Mouse (Mus musculus) limb, embryonic 12.5 days (tissue): ENCODE results near the gene Gucy2g. TPM values are rescaled to one million over a fixed set of nuclear protein-coding genes. Genes with fewer than 3 reads are reported as not detected.

Experiments
- ATAC-seq: fragments of 200-750 bp; cut with Nextera tagmentation; 2 replicates; pipeline ENCODE4 v1.8.0; 2017; ENCODE audit warnings: low read depth, moderate TSS enrichment; ENCODE audit not compliant: insufficient number of reproducible peaks, insufficient read depth, low FRiP score, low TSS enrichment
- H3K27ac ChIP-seq: fragments of 300-500 bp; sonication (generic); 2 replicates; pipeline ENCODE4 v1.5.1; 2016; ENCODE audit warnings: mild to moderate bottlenecking, moderate library complexity
- H3K27me3 ChIP-seq: fragments of 300-500 bp; sonication (generic); 2 replicates; pipeline ENCODE4 v1.6.1; 2016; ENCODE audit warnings: mild to moderate bottlenecking, moderate library complexity
- H3K36me3 ChIP-seq: fragments of 300-500 bp; sonication (generic); 2 replicates; pipeline ENCODE4 v1.6.1; 2016; ENCODE audit warnings: mild to moderate bottlenecking, moderate library complexity
- H3K4me1 ChIP-seq: fragments of 300-500 bp; sonication (generic); replicated peaks from 2 replicates; pipeline ENCODE4 v1.6.1; 2016
- H3K4me2 ChIP-seq: fragments of 300-500 bp; sonication (generic); 2 replicates; pipeline ENCODE4 v1.6.1; 2016; ENCODE audit warnings: mild to moderate bottlenecking, moderate library complexity
- H3K4me3 ChIP-seq: fragments of 300-500 bp; sonication (generic); replicated peaks from 2 replicates; pipeline ENCODE4 v1.5.1; 2016; ENCODE audit warnings: mild to moderate bottlenecking
- H3K9ac ChIP-seq: fragments of 300-500 bp; sonication (generic); replicated peaks from 2 replicates; pipeline ENCODE4 v1.6.1; 2016; ENCODE audit warnings: mild to moderate bottlenecking, moderate library complexity
- H3K9me3 ChIP-seq: fragments of 300-500 bp; sonication (generic); 2 replicates; pipeline ENCODE4 v1.6.1; 2016; ENCODE audit warnings: mild to moderate bottlenecking, moderate library complexity
- WGBS: fragments of 180-500 bp; shearing (Covaris S2); methylation state at CpG from one replicate; pipeline ENCODE4 v1.1.7; 2016; 5-methylcytosine and 5-hydroxymethylcytosine counted together
- polyA plus RNA-seq: library from polyadenylated mRNA; unstranded; fragments of >200 nt; fragmentation: Nextera tagmentation; extraction: Ambion mirVana; gene quantifications from 2 replicates; pipeline ENCODE4 v1.2.1, GENCODE M21; 2016

Gucy2g gene
- polyA plus RNA-seq, 1 experiment from 2014 or later = not detected

DNA sequence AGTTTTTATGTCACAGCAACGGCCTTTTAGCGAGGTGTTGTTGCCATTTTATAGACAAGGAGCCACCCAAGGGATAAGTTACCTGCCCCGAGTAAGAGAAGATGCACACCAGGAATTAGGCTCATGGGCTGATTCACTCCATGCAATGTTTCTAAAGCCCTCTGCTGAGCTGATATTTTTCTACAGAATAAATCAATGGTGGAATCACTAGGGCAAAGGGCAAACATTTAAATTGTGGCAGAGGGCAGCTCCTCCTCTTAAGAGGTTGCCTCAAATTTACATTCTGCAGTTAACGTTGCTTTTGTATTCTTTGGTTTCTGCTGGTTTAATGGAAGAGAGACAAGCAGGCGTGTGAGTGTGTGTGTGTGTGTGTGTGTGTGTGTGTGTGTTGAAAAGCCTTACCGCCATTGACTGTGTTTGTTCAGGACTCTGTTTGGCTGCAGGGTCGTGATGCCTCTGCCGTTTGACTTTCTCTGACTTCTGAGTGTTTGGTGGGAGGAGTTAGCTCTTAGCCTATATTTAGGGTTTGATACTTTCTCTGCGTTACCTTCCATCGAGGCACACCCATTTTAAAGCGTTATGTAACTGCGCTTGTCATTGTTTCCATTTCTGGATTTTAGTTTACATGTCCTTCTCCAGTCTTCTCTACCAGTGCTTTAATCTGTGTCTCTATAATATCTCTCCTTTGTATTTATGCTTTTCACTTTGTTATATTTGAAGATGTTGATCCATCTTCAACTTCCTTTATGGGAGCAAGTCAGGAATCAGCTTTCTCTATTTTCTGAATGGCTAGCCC, 19.6 kb upstream of the Gucy2g start:
- H3K4me1 ChIP-seq = no peaks in the 10 kb centered on the region
- no peak overlapping the region for H3K4me2 ChIP-seq
- H3K36me3 ChIP-seq = no peaks in the 10 kb centered on the region
- H3K4me3 ChIP-seq = no peak overlapping the region
- WGBS = 70% methylated on average over 12 of the region's 12 CpGs
- no peak for ATAC-seq
- no peaks in the 10 kb centered on the region for H3K27me3 ChIP-seq
- H3K9me3 ChIP-seq = no peaks in the 10 kb centered on the region
- no peak overlapping the region for H3K9ac ChIP-seq
- H3K27ac ChIP-seq = no peak overlapping the region

DNA sequence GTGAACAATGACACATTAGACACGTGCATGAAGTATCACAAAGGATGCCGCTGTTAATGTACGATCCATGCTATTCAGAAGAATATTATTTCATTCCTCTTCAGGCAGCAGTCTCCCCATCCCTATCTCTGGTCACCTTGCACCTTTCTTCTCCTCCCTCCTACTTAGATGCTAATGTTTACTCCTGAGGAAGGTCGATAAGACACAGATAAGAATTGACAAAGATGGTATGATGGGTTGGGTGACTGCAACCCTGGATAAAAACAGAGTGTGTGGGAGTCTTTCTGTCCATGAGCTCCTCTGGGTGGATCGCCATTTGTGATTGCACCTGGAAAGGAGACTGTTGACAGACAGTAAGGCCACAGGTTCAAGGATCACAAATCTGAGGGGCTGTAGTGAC, 17.5 kb upstream of the Gucy2g start:
- no peaks in the 10 kb centered on the region for H3K9me3 ChIP-seq
- H3K4me2 ChIP-seq = no peak overlapping the region
- no peak overlapping the region for H3K4me3 ChIP-seq
- H3K4me1 ChIP-seq = peaks cover 8% of the 10 kb centered on the region; the same call in 1 of the 2 replicates
- H3K9ac ChIP-seq = no peak overlapping the region
- H3K36me3 ChIP-seq = no peaks in the 10 kb centered on the region
- H3K27me3 ChIP-seq = no peaks in the 10 kb centered on the region
- ATAC-seq = no peak
- H3K27ac ChIP-seq = no peak overlapping the region
- WGBS = 92% methylated on average over 5 of the region's 5 CpGs

DNA sequence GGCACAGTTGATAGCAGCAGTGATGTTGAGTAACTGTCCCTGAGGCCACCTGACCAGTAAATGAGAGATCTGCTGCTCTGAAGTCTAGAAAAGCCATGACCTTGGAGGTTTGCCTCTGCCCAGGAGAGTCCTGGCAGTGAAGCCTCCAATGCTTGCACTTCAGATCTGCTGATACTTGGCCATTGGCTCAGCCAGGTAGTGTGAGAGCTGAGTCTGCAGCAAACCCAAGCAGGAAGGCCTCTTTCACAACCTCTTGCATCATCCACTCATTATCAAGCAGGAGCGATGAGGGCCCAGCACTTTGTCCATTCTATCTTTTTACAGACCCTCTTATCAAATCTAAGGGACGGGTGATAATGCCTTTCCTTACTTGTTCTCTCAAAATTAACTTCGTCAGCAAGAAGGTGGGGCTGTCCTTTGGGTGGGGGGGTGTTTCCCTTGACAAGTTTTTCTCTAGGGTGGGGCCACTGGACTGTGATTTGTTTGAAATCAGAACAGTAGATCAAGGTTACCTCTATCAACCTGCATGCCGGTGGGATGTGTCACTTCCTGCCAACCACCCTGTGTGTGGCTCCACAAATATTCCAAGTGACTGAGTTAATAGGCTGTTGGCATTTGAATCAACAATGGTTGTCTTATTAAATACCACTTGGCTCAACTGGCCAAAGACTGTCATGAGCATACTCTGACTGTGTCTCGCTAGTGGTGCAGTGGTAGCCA, 16.8 kb upstream of the Gucy2g start:
- Histone ChIP-seq H3K36me3 (no peaks in the 10 kb centered on the region), H3K4me3 (no peak overlapping the region), H3K9me3 (no peaks in the 10 kb centered on the region), H3K4me2 (no peak overlapping the region), H3K4me1 (peaks cover 8% of the 10 kb centered on the region; the same call in 1 of the 2 replicates), H3K9ac (no peak overlapping the region), H3K27me3 (no peaks in the 10 kb centered on the region), H3K27ac (no peak overlapping the region)
- 94% methylated on average over 5 of the region's 5 CpGs for WGBS
- ATAC-seq = no peak

DNA sequence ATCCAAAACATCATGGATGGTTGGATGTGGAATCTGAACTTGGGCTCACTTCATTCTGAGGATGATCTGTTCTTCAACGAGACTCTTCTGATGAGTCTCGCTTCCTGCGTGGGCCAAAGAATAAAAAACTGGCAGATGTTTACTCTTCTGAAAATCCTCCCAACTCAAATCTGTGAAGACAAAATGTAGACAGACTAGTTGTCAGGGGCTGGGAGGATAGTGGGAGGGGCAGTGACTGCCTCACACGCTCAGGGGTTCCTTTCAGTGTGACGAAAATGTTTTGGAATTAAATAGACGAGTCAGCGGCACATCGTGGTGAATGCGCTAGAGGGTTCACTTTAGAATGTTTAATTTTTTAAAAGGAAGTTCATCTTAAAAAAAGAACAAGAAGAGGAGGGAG, 15.1 kb upstream of the Gucy2g start:
- Histone ChIP-seq H3K9ac (no peak overlapping the region), H3K4me1 (peaks cover 8% of the 10 kb centered on the region; the same call in 1 of the 2 replicates), H3K9me3 (no peaks in the 10 kb centered on the region), H3K4me2 (no peak overlapping the region), H3K4me3 (no peak overlapping the region), H3K27me3 (no peaks in the 10 kb centered on the region), H3K36me3 (no peaks in the 10 kb centered on the region), H3K27ac (no peak overlapping the region)
- 88% methylated on average over 9 of the region's 9 CpGs for WGBS
- ATAC-seq = no peak

DNA sequence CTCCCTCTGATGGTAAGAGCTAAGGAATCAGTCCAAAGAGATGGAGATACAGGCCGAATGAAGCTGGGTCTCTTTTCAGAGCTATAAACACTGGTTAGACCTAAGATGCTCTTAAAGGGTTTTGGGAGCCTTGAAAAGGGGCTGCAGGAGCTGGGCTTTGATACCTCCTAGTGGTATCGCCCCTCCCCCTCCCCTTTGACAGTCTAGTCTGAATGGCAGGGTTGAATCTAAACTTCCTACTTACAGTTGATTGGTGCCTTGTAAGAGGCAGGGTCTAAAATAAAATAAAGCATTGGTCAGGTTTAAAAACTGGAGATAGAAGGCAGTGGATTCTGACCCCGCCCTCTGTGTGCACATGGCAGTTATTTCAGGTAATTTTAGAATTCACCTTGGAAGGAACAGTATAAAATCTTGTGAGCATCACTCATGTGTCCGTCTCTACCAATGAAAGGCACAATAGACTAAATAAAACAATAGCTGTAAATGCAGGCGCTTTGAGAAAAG, 13.5 kb upstream of the Gucy2g start:
- Histone ChIP-seq H3K27me3 (no peaks in the 10 kb centered on the region), H3K27ac (no peak overlapping the region), H3K9ac (peak overlapping the region; percentile 66), H3K4me1 (peaks cover 8% of the 10 kb centered on the region; the same call in 1 of the 2 replicates), H3K36me3 (no peaks in the 10 kb centered on the region), H3K4me3 (peak overlapping the region; percentile 59), H3K9me3 (no peaks in the 10 kb centered on the region), H3K4me2 (peak overlapping the region; percentile 94)
- WGBS = 24% methylated on average over 5 of the region's 5 CpGs
- peak; percentile 48; the same call in 1 of the 2 replicates for ATAC-seq

GRCm38 (mm10) chr19:55253570-55254441, 12.8 kb upstream of the Gucy2g start:
- no peaks in the 10 kb centered on the region for H3K27me3 ChIP-seq
- H3K36me3 ChIP-seq = no peaks in the 10 kb centered on the region
- H3K27ac ChIP-seq = 0 out of 2 replicates have a peak overlapping the region, but pooled peaks have one; percentile 35
- peak overlapping the region; percentile 94 for H3K4me2 ChIP-seq
- peak; percentile 60; the same call in 1 of the 2 replicates for ATAC-seq
- no peaks in the 10 kb centered on the region for H3K9me3 ChIP-seq
- 1% methylated on average over 32 of the region's 32 CpGs for WGBS
- H3K4me3 ChIP-seq = peak overlapping the region; percentile 59
- H3K9ac ChIP-seq = peak overlapping the region; percentile 66
- peaks cover 8% of the 10 kb centered on the region; the same call in 1 of the 2 replicates for H3K4me1 ChIP-seq

GRCm38 (mm10) chr19:55253239-55253569, 12.2 kb upstream of the Gucy2g start:
- H3K36me3 ChIP-seq = no peaks in the 10 kb centered on the region
- peak overlapping the region; percentile 59 for H3K4me3 ChIP-seq
- H3K4me2 ChIP-seq = peak overlapping the region; percentile 94
- WGBS = 7% methylated on average over 9 of the region's 9 CpGs
- no peaks in the 10 kb centered on the region for H3K27me3 ChIP-seq
- H3K4me1 ChIP-seq = peaks cover 8% of the 10 kb centered on the region; the same call in 1 of the 2 replicates
- no peaks in the 10 kb centered on the region for H3K9me3 ChIP-seq
- no peak for ATAC-seq
- peak overlapping the region; percentile 66 for H3K9ac ChIP-seq
- H3K27ac ChIP-seq = no peak overlapping the region

DNA sequence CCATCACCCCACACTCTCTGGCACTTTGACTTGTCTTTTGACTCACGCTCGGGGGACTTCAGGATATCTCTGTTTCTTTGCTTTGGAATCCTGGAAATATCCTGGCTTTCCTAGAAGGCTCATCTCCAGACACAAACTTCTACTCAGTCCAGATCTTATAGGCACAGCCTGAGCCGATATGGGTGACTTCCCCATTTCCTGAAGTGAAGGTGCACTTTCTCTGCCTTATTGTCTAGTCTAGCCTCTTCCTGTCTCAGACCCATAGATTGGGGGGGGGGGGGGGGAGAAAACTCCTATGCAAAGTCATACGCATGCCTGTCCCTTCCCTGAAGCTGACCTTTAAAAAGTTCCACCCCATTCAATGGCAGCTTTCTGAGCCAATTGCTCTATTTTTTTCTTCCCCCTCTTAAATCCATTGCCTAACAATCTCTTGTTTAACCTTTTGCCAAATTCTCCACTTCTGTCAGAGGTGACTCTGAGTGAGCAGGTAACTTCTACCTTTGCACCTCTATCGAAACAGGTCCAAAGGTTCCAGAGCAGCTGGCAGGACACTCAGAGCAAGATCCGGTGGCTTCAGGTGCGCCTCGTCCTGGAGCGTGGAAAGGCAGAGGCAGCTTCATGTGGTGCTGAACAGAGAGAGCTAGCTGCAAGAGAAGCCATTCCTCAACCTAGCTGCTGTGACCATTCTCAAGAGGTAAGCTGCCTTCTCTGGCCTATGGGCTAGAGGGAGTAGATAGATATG, 10.5 kb upstream of the Gucy2g start, which contains the start of gene Acsl5:
TSS of gene Acsl5 (plus strand) at position 556 of the 742 bp plus-strand sequence.
- Histone ChIP-seq H3K36me3 (no peaks in the 10 kb centered on the region), H3K4me2 (no peak within 1 kb of the TSS), H3K4me1 (peaks cover 8% of the 10 kb centered on the region; the same call in 1 of the 2 replicates), H3K4me3 (no peak within 1 kb of the TSS), H3K9ac (no peak within 1 kb of the TSS), H3K9me3 (no peaks in the 10 kb centered on the region), H3K27ac (no peak within 1 kb of the TSS), H3K27me3 (no peaks in the 10 kb centered on the region)
- 94% methylated on average over 9 of the region's 9 CpGs for WGBS
- ATAC-seq = no peak

DNA sequence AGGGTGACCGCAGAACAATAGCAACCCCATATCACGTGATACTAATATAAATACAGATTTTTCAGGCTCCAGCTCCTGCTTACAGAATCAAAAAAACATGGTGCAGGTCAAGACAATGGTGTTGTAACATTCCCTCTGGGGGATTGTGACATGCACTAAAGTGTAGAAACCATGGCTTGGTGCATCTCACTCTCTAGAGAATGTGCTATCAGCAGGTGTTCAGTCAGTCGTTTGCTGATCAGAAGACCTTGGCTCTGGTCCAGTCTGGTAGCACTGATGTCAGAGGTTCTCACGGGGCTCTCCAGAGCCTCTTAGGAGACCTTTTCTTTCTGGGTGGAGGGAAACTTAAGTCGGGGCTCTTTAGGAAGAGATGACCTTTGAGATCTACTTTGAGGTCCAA, 9.4 kb upstream of the Gucy2g start:
- Histone ChIP-seq H3K4me2 (no peak overlapping the region), H3K4me3 (no peak overlapping the region), H3K36me3 (no peaks in the 10 kb centered on the region), H3K27ac (no peak overlapping the region), H3K9me3 (no peaks in the 10 kb centered on the region), H3K4me1 (peaks cover 8% of the 10 kb centered on the region; the same call in 1 of the 2 replicates), H3K9ac (no peak overlapping the region), H3K27me3 (no peaks in the 10 kb centered on the region)
- 87% methylated on average over 5 of the region's 5 CpGs for WGBS
- ATAC-seq = no peak

DNA sequence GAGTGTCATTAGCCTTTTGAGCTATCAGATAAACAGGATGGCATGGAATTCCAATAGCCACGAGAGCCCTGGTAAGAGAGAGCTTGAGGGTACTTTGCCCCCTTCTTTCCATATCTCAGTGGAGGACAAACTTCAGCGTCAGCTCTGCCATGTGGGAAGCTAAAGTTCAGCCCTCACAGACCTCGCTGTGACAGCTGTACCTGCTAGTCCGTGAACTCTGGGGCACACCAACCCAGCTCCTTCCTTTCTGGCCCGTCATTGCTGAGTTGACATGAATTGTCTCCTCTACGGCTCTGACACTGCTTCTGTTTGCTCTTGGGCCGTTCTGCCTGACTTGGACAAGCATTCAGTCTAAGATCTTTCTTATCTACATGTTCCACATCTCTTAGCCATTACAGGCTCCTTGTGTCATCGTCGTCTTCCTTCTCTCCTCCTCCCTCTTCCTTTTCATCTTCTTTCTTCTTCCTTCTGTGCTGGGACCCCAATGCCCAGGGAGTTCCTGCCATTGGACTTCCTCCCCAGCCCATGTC, 7.0 kb upstream of the Gucy2g start:
- H3K36me3 ChIP-seq = no peaks in the 10 kb centered on the region
- ATAC-seq = no peak
- H3K27me3 ChIP-seq = no peaks in the 10 kb centered on the region
- no peaks in the 10 kb centered on the region for H3K4me1 ChIP-seq
- 64% methylated on average over 9 of the region's 9 CpGs for WGBS
- H3K9me3 ChIP-seq = no peaks in the 10 kb centered on the region
- H3K4me2 ChIP-seq = no peak overlapping the region
- no peak overlapping the region for H3K4me3 ChIP-seq
- H3K27ac ChIP-seq = no peak overlapping the region
- H3K9ac ChIP-seq = no peak overlapping the region
